Mouse (Mus musculus): ENCODE results near the gene Cep126. TPM values are rescaled to one million over a fixed set of nuclear protein-coding genes. Genes with fewer than 3 reads are reported as not detected.
A peak's percentile ranks its signal among the peaks of the same experiment; 100 is the strongest.

Gene Cep126
- total RNA-seq (2021) (1 to 10 TPM; 2.9 to 3.3 TPM), polyA plus RNA-seq (2012; rRNA removed) (1.0 and 1.3 TPM in 2 replicates)
- long read RNA-seq, partial matches to known transcripts = 1 of 1 reads
- long read RNA-seq, other reads (novel, unspliced or antisense) = 0 of 1 reads

- Histone ChIP-seq H3K27me3 (ENCODE audit: control insufficient read depth, insufficient read depth, low read length) (no peaks in the 10 kb centered on the region), H3K4me3 (peak within 1 kb of the TSS; percentile 77), H3K4me1 (ENCODE audit: control insufficient read depth, insufficient read depth, low read length) (no peaks in the 10 kb centered on the region), H3K27ac (no peak within 1 kb of the TSS), H3K36me3 (ENCODE audit: control insufficient read depth, insufficient read depth, low read length) (no peaks in the 10 kb centered on the region), H3K9ac (ENCODE audit: low read depth, low read length) (peak within 1 kb of the TSS; percentile 45), H3K79me2 (replicated peaks; ENCODE audit: control insufficient read depth, insufficient read depth, low read length) (no peaks in the 10 kb centered on the region)
- DNase-seq = peak; percentile 87 to 89
- TF ChIP-seq CTCF (IDR thresholded peaks at IDR 0.05) (no peak), POLR2A (IDR thresholded peaks at IDR 0.05; ENCODE audit: insufficient read depth, low read depth, low read length) (no peak), EP300 (IDR thresholded peaks at IDR 0.05; ENCODE audit: insufficient read depth, low read depth, low read length) (no peak)
- intact Hi-C loops (cut with DNase I) = loop anchor here (1.0 to 10.0 kb wide), 3 partner anchors 92 to 219 kb away; partner anchors contain the start of genes Cfap300 and Yap1
- WGBS = under 1% methylated on average over 72 of the region's 72 CpGs
Observed at GRCm38 (mm10) chr9:8134117-8134574, at the start of gene Cep126. TSS of gene Cep126 (minus strand) at chr9:8134294.

GRCm38 (mm10) chr9:8179554-8179953, 45.5 kb upstream of the Cep126 start:
- Histone ChIP-seq H3K9ac (ENCODE audit: low read depth, low read length) (no peak overlapping the region), H3K4me1 (ENCODE audit: control insufficient read depth, insufficient read depth, low read length) (no peaks in the 10 kb centered on the region), H3K27me3 (ENCODE audit: control insufficient read depth, insufficient read depth, low read length) (no peaks in the 10 kb centered on the region), H3K79me2 (replicated peaks; ENCODE audit: control insufficient read depth, insufficient read depth, low read length) (no peaks in the 10 kb centered on the region), H3K27ac (no peak overlapping the region), H3K36me3 (ENCODE audit: control insufficient read depth, insufficient read depth, low read length) (no peaks in the 10 kb centered on the region), H3K4me3 (no peak overlapping the region)
- 80% methylated on average over 3 of the region's 3 CpGs for WGBS
- TF ChIP-seq POLR2A (IDR thresholded peaks at IDR 0.05; ENCODE audit: insufficient read depth, low read depth, low read length) = no peak
- intact Hi-C loops (cut with DNase I) = no loop called here
- DNase-seq = no peak

- H3K27ac ChIP-seq = no peak overlapping the region
- TF ChIP-seq CTCF (IDR thresholded peaks at IDR 0.05) = no peak
- no peak for TF ChIP-seq POLR2A (IDR thresholded peaks at IDR 0.05; ENCODE audit: insufficient read depth, low read depth, low read length)
- no peak for TF ChIP-seq EP300 (IDR thresholded peaks at IDR 0.05; ENCODE audit: insufficient read depth, low read depth, low read length)
- no peaks in the 10 kb centered on the region for H3K27me3 ChIP-seq (ENCODE audit: control insufficient read depth, insufficient read depth, low read length)
- no peak for DNase-seq
- no peaks in the 10 kb centered on the region for H3K79me2 ChIP-seq (replicated peaks; ENCODE audit: control insufficient read depth, insufficient read depth, low read length)
- WGBS = 72% methylated on average over 3 of the region's 3 CpGs
- no peaks in the 10 kb centered on the region for H3K4me1 ChIP-seq (ENCODE audit: control insufficient read depth, insufficient read depth, low read length)
- intact Hi-C loops (cut with DNase I) = no loop called here
- no peak overlapping the region for H3K9ac ChIP-seq (ENCODE audit: low read depth, low read length)
- H3K36me3 ChIP-seq (ENCODE audit: control insufficient read depth, insufficient read depth, low read length) = no peaks in the 10 kb centered on the region
- no peak overlapping the region for H3K4me3 ChIP-seq
Observed at GRCm38 (mm10) chr9:8177099-8177498, 43.0 kb upstream of the Cep126 start.

GRCm38 (mm10) chr9:8157011-8157410, 22.9 kb upstream of the Cep126 start:
- H3K4me3 ChIP-seq = no peak overlapping the region
- TF ChIP-seq EP300 (IDR thresholded peaks at IDR 0.05; ENCODE audit: insufficient read depth, low read depth, low read length) = no peak
- no peak for TF ChIP-seq CTCF (IDR thresholded peaks at IDR 0.05)
- TF ChIP-seq POLR2A (IDR thresholded peaks at IDR 0.05; ENCODE audit: insufficient read depth, low read depth, low read length) = no peak
- no peak overlapping the region for H3K9ac ChIP-seq (ENCODE audit: low read depth, low read length)
- intact Hi-C loops (cut with DNase I) = no loop called here
- H3K27ac ChIP-seq = no peak overlapping the region
- H3K4me1 ChIP-seq (ENCODE audit: control insufficient read depth, insufficient read depth, low read length) = no peaks in the 10 kb centered on the region
- no peaks in the 10 kb centered on the region for H3K27me3 ChIP-seq (ENCODE audit: control insufficient read depth, insufficient read depth, low read length)
- no peak for DNase-seq
- 74% methylated on average over 2 of the region's 2 CpGs for WGBS
- no peaks in the 10 kb centered on the region for H3K36me3 ChIP-seq (ENCODE audit: control insufficient read depth, insufficient read depth, low read length)
- H3K79me2 ChIP-seq (replicated peaks; ENCODE audit: control insufficient read depth, insufficient read depth, low read length) = no peaks in the 10 kb centered on the region

GRCm38 (mm10) chr9:8139501-8139900, 5.4 kb upstream of the Cep126 start:
- TF ChIP-seq EP300 (IDR thresholded peaks at IDR 0.05; ENCODE audit: insufficient read depth, low read depth, low read length) = no peak
- TF ChIP-seq POLR2A (IDR thresholded peaks at IDR 0.05; ENCODE audit: insufficient read depth, low read depth, low read length) = no peak
- TF ChIP-seq CTCF (IDR thresholded peaks at IDR 0.05) = no peak
- Histone ChIP-seq H3K27ac (no peak overlapping the region), H3K27me3 (ENCODE audit: control insufficient read depth, insufficient read depth, low read length) (no peaks in the 10 kb centered on the region), H3K9ac (ENCODE audit: low read depth, low read length) (no peak overlapping the region), H3K4me3 (no peak overlapping the region), H3K36me3 (ENCODE audit: control insufficient read depth, insufficient read depth, low read length) (no peaks in the 10 kb centered on the region), H3K79me2 (replicated peaks; ENCODE audit: control insufficient read depth, insufficient read depth, low read length) (no peaks in the 10 kb centered on the region), H3K4me1 (ENCODE audit: control insufficient read depth, insufficient read depth, low read length) (no peaks in the 10 kb centered on the region)
- WGBS = 36% methylated on average over 1 of the region's 1 CpGs
- intact Hi-C loops (cut with DNase I) = loop anchor here (10.0 kb wide), 2 partner anchors 135 to 225 kb away; partner anchors contain the start of gene Yap1
- DNase-seq = no peak

- peak overlapping the region; percentile 77 for H3K4me3 ChIP-seq
- H3K9ac ChIP-seq (ENCODE audit: low read depth, low read length) = peak overlapping the region; percentile 45
- no peak for TF ChIP-seq EP300 (IDR thresholded peaks at IDR 0.05; ENCODE audit: insufficient read depth, low read depth, low read length)
- no peaks in the 10 kb centered on the region for H3K36me3 ChIP-seq (ENCODE audit: control insufficient read depth, insufficient read depth, low read length)
- H3K4me1 ChIP-seq (ENCODE audit: control insufficient read depth, insufficient read depth, low read length) = no peaks in the 10 kb centered on the region
- intact Hi-C loops (cut with DNase I) = loop anchor here (1.0 to 10.0 kb wide), 3 partner anchors 91 to 219 kb away; partner anchors contain the start of genes Cfap300 and Yap1
- H3K27me3 ChIP-seq (ENCODE audit: control insufficient read depth, insufficient read depth, low read length) = no peaks in the 10 kb centered on the region
- no peaks in the 10 kb centered on the region for H3K79me2 ChIP-seq (replicated peaks; ENCODE audit: control insufficient read depth, insufficient read depth, low read length)
- no peak overlapping the region for H3K27ac ChIP-seq
- DNase-seq = no peak
- WGBS = 5% methylated on average over 22 of the region's 22 CpGs
Observed at GRCm38 (mm10) chr9:8133586-8134115, 443 bp downstream of the Cep126 start.

Measured in heart, adult 2 months (tissue).